Mouse (Mus musculus) mesoderm, embryonic 11.5 days (tissue): ENCODE results near the gene Tdpoz2.
"Not testable (repeated sequence)": the region's sequence is repeated elsewhere in the genome, so short reads cannot be mapped to it uniquely, and the experiment has no call there.

Experiments
- DNase-seq: peaks from one replicate; pipeline ENCODE4 v3.0.0-alpha.2; 2012; ENCODE audit warnings: low read depth, low spot score

The Tdpoz2 gene

GRCm38 (mm10) chr3:93652586-93652985 lies at the start of gene Tdpoz2:
Tdpoz2 (minus strand) TSS chr3:93652686.
- DNase-seq = no peak

- not testable (repeated sequence) for DNase-seq
These were observed 40.5 kb upstream of the Tdpoz2 start, which contains the start of gene Gm37596 for GRCm38 (mm10) chr3:93692970-93693369. Gm37596 (minus strand) TSS chr3:93693070.

- DNase-seq = not testable (repeated sequence)
These were observed 23.7 kb upstream of the Tdpoz2 start, which contains the start of gene Tdpoz1 for GRCm38 (mm10) chr3:93676210-93676609. Tdpoz1 (minus strand) TSS chr3:93676310.

- not testable (repeated sequence) for DNase-seq
These were observed 18.5 kb upstream of the Tdpoz2 start for GRCm38 (mm10) chr3:93670805-93671503.

GRCm38 (mm10) chr3:93654260-93654659 lies 1.8 kb upstream of the Tdpoz2 start:
- DNase-seq = no peak

GRCm38 (mm10) chr3:93630917-93631714 lies 21.4 kb downstream of the Tdpoz2 start:
- DNase-seq = not testable (repeated sequence)

- DNase-seq = peak; percentile 12
These were observed 43.5 kb downstream of the Tdpoz2 start for GRCm38 (mm10) chr3:93608970-93609369.

- DNase-seq = no peak
These were observed 50.6 kb downstream of the Tdpoz2 start for GRCm38 (mm10) chr3:93601903-93602302.
